Mouse (Mus musculus) cerebellum, adult 2 months (tissue): Measurements from ENCODE around the gene Fgfr2.

Source experiments
- CTCF ChIP-seq: fragments of 200-500 bp; IDR thresholded peaks from 2 replicates; pipeline ENCODE4 v1.5.1; 2011; ENCODE audit warnings: low read depth, mild to moderate bottlenecking, control low read depth, low read length, moderate library complexity, borderline replicate concordance; ENCODE audit not compliant: insufficient read depth
- POLR2A ChIP-seq: fragments of 200-500 bp; IDR thresholded peaks from 2 replicates; pipeline ENCODE4 v1.6.1; 2011; ENCODE audit warnings: low read length, control low read depth, borderline replicate concordance; ENCODE audit not compliant: insufficient read depth

- TF ChIP-seq POLR2A (no peak), CTCF (no peak)
Observed at GRCm38 (mm10) chr7:132094666-132095065, 1028.5 kb downstream of the Fgfr2 start.
